Mouse (Mus musculus): Measurements from ENCODE around the gene Gm20388. TPM values are rescaled to one million over a fixed set of nuclear protein-coding genes. Genes with fewer than 3 reads are reported as not detected.
A peak's percentile ranks its signal among the peaks of the same experiment; 100 is the strongest.

Gm20388 gene
- polyA plus RNA-seq, 1 experiment, result not detected

- Histone ChIP-seq H3K27ac (ENCODE audit: insufficient read depth, low read depth, low read length) (no peak overlapping the region), H3K4me3 (ENCODE audit: insufficient read depth, low read depth, low read length) (no peak overlapping the region), H3K4me1 (ENCODE audit: control insufficient read depth, insufficient read depth, low read length) (peaks cover 15% of the 10 kb centered on the region)
- no peak for TF ChIP-seq CTCF (IDR thresholded peaks at IDR 0.05; ENCODE audit: insufficient read depth, low read depth, low read length)
- TF ChIP-seq POLR2A (IDR thresholded peaks at IDR 0.05; ENCODE audit: insufficient read depth, low read depth, low read length), result no peak
- WGBS, result 80% methylated on average over 6 of the region's 6 CpGs
These were observed 3420.1 kb downstream of the Gm20388 start for GRCm38 (mm10) chr8:123330701-123331100.

GRCm38 (mm10) chr8:123331301-123331700, 3420.7 kb downstream of the Gm20388 start:
- Histone ChIP-seq H3K27ac (ENCODE audit: insufficient read depth, low read depth, low read length) (no peak overlapping the region), H3K4me1 (ENCODE audit: control insufficient read depth, insufficient read depth, low read length) (peaks cover 15% of the 10 kb centered on the region), H3K4me3 (ENCODE audit: insufficient read depth, low read depth, low read length) (no peak overlapping the region)
- 26% methylated on average over 2 of the region's 2 CpGs for WGBS
- no peak for TF ChIP-seq CTCF (IDR thresholded peaks at IDR 0.05; ENCODE audit: insufficient read depth, low read depth, low read length)
- TF ChIP-seq POLR2A (IDR thresholded peaks at IDR 0.05; ENCODE audit: insufficient read depth, low read depth, low read length), result no peak

DNA sequence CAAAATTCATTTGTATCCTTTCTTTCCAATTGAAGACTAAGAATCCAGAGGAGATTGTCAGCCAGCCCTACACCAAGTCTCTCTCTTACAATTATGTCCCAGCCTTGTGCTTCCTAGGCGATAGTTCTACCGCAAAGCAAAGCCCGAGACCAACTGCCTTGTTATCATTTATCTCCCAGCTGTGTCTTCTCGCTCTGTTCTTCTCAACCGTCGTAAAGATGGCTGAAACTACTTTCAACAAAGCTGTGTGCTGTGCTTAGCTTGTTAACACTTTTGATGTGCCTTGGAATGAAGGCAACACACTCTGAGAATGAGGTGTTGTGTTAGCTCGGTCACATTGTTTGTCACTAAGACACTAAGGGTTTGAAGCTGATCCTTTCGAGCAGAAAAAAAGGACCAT, 3421.2 kb downstream of the Gm20388 start:
- H3K4me1 ChIP-seq (ENCODE audit: control insufficient read depth, insufficient read depth, low read length), result peaks cover 15% of the 10 kb centered on the region
- H3K4me3 ChIP-seq (ENCODE audit: insufficient read depth, low read depth, low read length), result peak overlapping the region; percentile 98
- TF ChIP-seq CTCF (IDR thresholded peaks at IDR 0.05; ENCODE audit: insufficient read depth, low read depth, low read length), result no peak
- no peak for TF ChIP-seq POLR2A (IDR thresholded peaks at IDR 0.05; ENCODE audit: insufficient read depth, low read depth, low read length)
- peak overlapping the region; percentile 68 for H3K27ac ChIP-seq (ENCODE audit: insufficient read depth, low read depth, low read length)
- WGBS, result 14% methylated on average over 8 of the region's 8 CpGs

- peak within 1 kb of the TSS; percentile 74 for H3K27ac ChIP-seq (ENCODE audit: insufficient read depth, low read depth, low read length)
- whole genome bisulfite sequencing, result under 1% methylated on average over 84 of the region's 85 CpGs
- peak within 1 kb of the TSS; percentile 98 for H3K4me3 ChIP-seq (ENCODE audit: insufficient read depth, low read depth, low read length)
- TF ChIP-seq POLR2A (IDR thresholded peaks at IDR 0.05; ENCODE audit: insufficient read depth, low read depth, low read length), result no peak
- peak; percentile 20; the same call in 1 of the 2 replicates for TF ChIP-seq CTCF (IDR thresholded peaks at IDR 0.05; ENCODE audit: insufficient read depth, low read depth, low read length)
- peaks cover 20% of the 10 kb centered on the region for H3K4me1 ChIP-seq (ENCODE audit: control insufficient read depth, insufficient read depth, low read length)
These were observed 3421.8 kb downstream of the Gm20388 start, which contains the start of gene Spire2 for GRCm38 (mm10) chr8:123332262-123333090. TSS of gene Spire2 (plus strand) at chr8:123332713.

DNA sequence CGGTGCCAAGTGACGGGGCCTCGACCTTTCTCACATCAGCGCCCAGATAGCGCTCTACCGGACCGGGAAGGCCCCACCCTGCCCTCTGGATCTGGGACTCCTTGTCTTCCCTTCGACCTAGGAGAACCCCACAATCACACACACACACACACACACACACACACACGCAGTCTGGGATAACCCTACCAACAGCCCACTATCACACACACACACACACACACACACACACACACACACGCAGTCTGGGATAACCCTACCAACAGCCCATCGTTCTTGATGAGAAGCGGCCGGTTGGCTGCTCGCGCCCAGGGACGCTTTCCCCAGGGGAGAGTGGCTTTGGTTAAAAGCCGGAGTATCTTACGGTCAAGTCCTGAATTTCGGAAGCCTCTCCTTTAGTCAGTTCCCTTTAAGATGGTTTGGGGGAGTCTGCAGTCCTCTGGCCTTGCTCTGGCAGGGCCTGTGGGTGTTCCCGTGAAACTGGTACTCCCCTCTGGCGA, 3422.5 kb downstream of the Gm20388 start:
- WGBS, result 4% methylated on average over 21 of the region's 21 CpGs
- Histone ChIP-seq H3K27ac (ENCODE audit: insufficient read depth, low read depth, low read length) (peak overlapping the region; percentile 74; the same call in 1 of the 2 replicates), H3K4me1 (ENCODE audit: control insufficient read depth, insufficient read depth, low read length) (peaks cover 21% of the 10 kb centered on the region), H3K4me3 (ENCODE audit: insufficient read depth, low read depth, low read length) (peak overlapping the region; percentile 98)
- TF ChIP-seq CTCF (IDR thresholded peaks at IDR 0.05; ENCODE audit: insufficient read depth, low read depth, low read length) (no peak), POLR2A (IDR thresholded peaks at IDR 0.05; ENCODE audit: insufficient read depth, low read depth, low read length) (no peak)

- peaks cover 21% of the 10 kb centered on the region for H3K4me1 ChIP-seq (ENCODE audit: control insufficient read depth, insufficient read depth, low read length)
- 7% methylated on average over 7 of the region's 7 CpGs for WGBS
- peak overlapping the region; percentile 9; the same call in 1 of the 2 replicates for H3K4me3 ChIP-seq (ENCODE audit: insufficient read depth, low read depth, low read length)
- H3K27ac ChIP-seq (ENCODE audit: insufficient read depth, low read depth, low read length), result no peak overlapping the region
- TF ChIP-seq CTCF (IDR thresholded peaks at IDR 0.05; ENCODE audit: insufficient read depth, low read depth, low read length) (no peak), POLR2A (IDR thresholded peaks at IDR 0.05; ENCODE audit: insufficient read depth, low read depth, low read length) (no peak)
These were observed 3423.2 kb downstream of the Gm20388 start for GRCm38 (mm10) chr8:123333864-123334263.

DNA sequence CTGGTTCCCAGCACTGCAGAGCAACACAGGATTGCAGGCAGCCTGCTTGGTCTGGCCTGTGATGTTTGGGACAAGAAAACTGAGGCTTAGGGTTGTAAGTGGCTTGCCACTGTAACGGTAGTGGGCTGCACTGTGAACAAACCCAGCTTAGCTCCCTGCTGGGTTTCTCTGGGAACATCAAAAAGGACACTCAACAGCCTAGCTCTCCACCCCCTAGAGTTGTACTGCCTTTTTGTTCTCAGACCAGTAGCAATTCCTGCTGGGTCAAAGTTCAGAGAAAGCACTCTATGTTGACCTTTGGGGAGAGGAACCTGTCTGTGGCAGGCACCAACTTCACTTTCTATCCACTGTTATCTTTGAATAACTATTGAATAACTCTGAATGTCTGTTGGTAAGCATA, 3423.8 kb downstream of the Gm20388 start:
- WGBS, result 21% methylated on average over 1 of the region's 1 CpGs
- H3K4me1 ChIP-seq (ENCODE audit: control insufficient read depth, insufficient read depth, low read length), result peaks cover 21% of the 10 kb centered on the region
- no peak overlapping the region for H3K27ac ChIP-seq (ENCODE audit: insufficient read depth, low read depth, low read length)
- no peak overlapping the region for H3K4me3 ChIP-seq (ENCODE audit: insufficient read depth, low read depth, low read length)
- no peak for TF ChIP-seq CTCF (IDR thresholded peaks at IDR 0.05; ENCODE audit: insufficient read depth, low read depth, low read length)
- no peak for TF ChIP-seq POLR2A (IDR thresholded peaks at IDR 0.05; ENCODE audit: insufficient read depth, low read depth, low read length)

- no peak overlapping the region for H3K27ac ChIP-seq (ENCODE audit: insufficient read depth, low read depth, low read length)
- no peak for TF ChIP-seq POLR2A (IDR thresholded peaks at IDR 0.05; ENCODE audit: insufficient read depth, low read depth, low read length)
- TF ChIP-seq CTCF (IDR thresholded peaks at IDR 0.05; ENCODE audit: insufficient read depth, low read depth, low read length), result no peak
- no peak overlapping the region for H3K4me3 ChIP-seq (ENCODE audit: insufficient read depth, low read depth, low read length)
- 71% methylated on average over 3 of the region's 3 CpGs for WGBS
- peaks cover 18% of the 10 kb centered on the region for H3K4me1 ChIP-seq (ENCODE audit: control insufficient read depth, insufficient read depth, low read length)
These were observed 3426.8 kb downstream of the Gm20388 start for GRCm38 (mm10) chr8:123337475-123337874.

DNA sequence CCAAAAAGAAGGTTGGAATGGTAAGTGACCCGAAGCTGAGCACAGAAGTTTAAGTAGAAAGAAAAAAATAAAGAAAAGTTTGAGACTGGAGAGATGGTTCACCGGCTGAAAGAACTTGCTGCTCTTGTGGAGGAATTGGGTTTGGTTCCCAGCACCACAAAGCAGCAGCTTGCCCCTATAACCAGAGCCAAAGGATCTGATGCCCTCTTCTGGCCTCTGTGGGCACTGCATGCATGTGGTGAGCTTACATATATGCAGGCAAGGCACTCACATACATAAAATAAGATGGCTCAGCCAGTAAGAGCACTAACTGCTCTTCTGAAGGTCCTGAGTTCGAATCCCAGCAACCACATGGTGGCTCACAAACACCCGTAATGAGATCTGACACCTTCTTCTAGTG, 3429.4 kb downstream of the Gm20388 start:
- Histone ChIP-seq H3K27ac (ENCODE audit: insufficient read depth, low read depth, low read length) (no peak overlapping the region), H3K4me3 (ENCODE audit: insufficient read depth, low read depth, low read length) (no peak overlapping the region), H3K4me1 (ENCODE audit: control insufficient read depth, insufficient read depth, low read length) (peaks cover 8% of the 10 kb centered on the region; the same call in 1 of the 2 replicates)
- WGBS, result 96% methylated on average over 4 of the region's 4 CpGs
- TF ChIP-seq CTCF (IDR thresholded peaks at IDR 0.05; ENCODE audit: insufficient read depth, low read depth, low read length) (no peak), POLR2A (IDR thresholded peaks at IDR 0.05; ENCODE audit: insufficient read depth, low read depth, low read length) (no peak)

Data from olfactory bulb, adult 2 months (tissue).